Mouse (Mus musculus) large intestine, adult 2 months (tissue): ENCODE results near the gene Tbcd. TPM values are rescaled to one million over a fixed set of nuclear protein-coding genes. Genes with fewer than 3 reads are reported as not detected.

ENCODE experiments used
- DNase-seq: peaks from one replicate; pipeline ENCODE4 v3.0.0-alpha.2; 2012; ENCODE audit warnings: low read depth, low spot score
- WGBS: fragments of 180-500 bp; shearing (Covaris S2); methylation state at CpG from one replicate; pipeline ENCODE4 v1.1.7; 2018; 5-methylcytosine and 5-hydroxymethylcytosine counted together
- polyA plus RNA-seq: library from polyadenylated mRNA; depleted of rRNA; stranded (reverse); fragments of >200 nt; gene quantifications from 2 replicates; pipeline ENCODE4 v1.2.3, GENCODE M21; 2012

The Tbcd gene
- polyA plus RNA-seq, 1 experiment, result 56.3 TPM

GRCm38 (mm10) chr11:121522156-121522762, 70.5 kb downstream of the Tbcd start:
- 87% methylated on average over 4 of the region's 4 CpGs for WGBS
- DNase-seq, result no peak

GRCm38 (mm10) chr11:121524191-121524590, 72.4 kb downstream of the Tbcd start:
- WGBS, result 78% methylated on average over 7 of the region's 7 CpGs
- no peak for DNase-seq

- DNase-seq, result no peak
- 93% methylated on average over 3 of the region's 3 CpGs for whole genome bisulfite sequencing
Observed at GRCm38 (mm10) chr11:121529747-121530146, 78.0 kb downstream of the Tbcd start.

GRCm38 (mm10) chr11:121536528-121536927, 84.8 kb downstream of the Tbcd start:
- WGBS, result 48% methylated on average over 3 of the region's 3 CpGs
- DNase-seq, result no peak

GRCm38 (mm10) chr11:121542471-121542870, 90.7 kb downstream of the Tbcd start:
- 90% methylated on average over 4 of the region's 4 CpGs for WGBS
- DNase-seq, result no peak

- WGBS, result 34% methylated on average over 5 of the region's 5 CpGs
- no peak for DNase-seq
Observed at GRCm38 (mm10) chr11:121543287-121543856, 91.6 kb downstream of the Tbcd start.

- 39% methylated on average over 9 of the region's 9 CpGs for WGBS
- no peak for DNase-seq
Observed at GRCm38 (mm10) chr11:121543922-121544321, 92.2 kb downstream of the Tbcd start.

GRCm38 (mm10) chr11:121544755-121545397, 93.1 kb downstream of the Tbcd start:
- 24% methylated on average over 7 of the region's 7 CpGs for WGBS
- no peak for DNase-seq

GRCm38 (mm10) chr11:121545398-121546034, 93.8 kb downstream of the Tbcd start:
- DNase-seq, result no peak
- 51% methylated on average over 3 of the region's 3 CpGs for WGBS

GRCm38 (mm10) chr11:121547234-121547633, 95.5 kb downstream of the Tbcd start:
- no peak for DNase-seq
- WGBS, result 23% methylated on average over 5 of the region's 5 CpGs

GRCm38 (mm10) chr11:121547925-121548324, 96.2 kb downstream of the Tbcd start:
- DNase-seq, result no peak
- WGBS, result 85% methylated on average over 4 of the region's 4 CpGs

GRCm38 (mm10) chr11:121548996-121549842, 97.5 kb downstream of the Tbcd start:
- WGBS, result 54% methylated on average over 12 of the region's 12 CpGs
- DNase-seq, result no peak

- no peak for DNase-seq
- WGBS, result 29% methylated on average over 17 of the region's 17 CpGs
Observed at GRCm38 (mm10) chr11:121549843-121550647, 98.3 kb downstream of the Tbcd start.

- WGBS, result 21% methylated on average over 5 of the region's 5 CpGs
- no peak for DNase-seq
Observed at GRCm38 (mm10) chr11:121551206-121551799, 99.6 kb downstream of the Tbcd start.

GRCm38 (mm10) chr11:121552167-121552566, 100.4 kb downstream of the Tbcd start:
- DNase-seq, result no peak
- 57% methylated on average over 4 of the region's 4 CpGs for WGBS

- 83% methylated on average over 7 of the region's 7 CpGs for WGBS
- DNase-seq, result no peak
Observed at GRCm38 (mm10) chr11:121552846-121553457, 101.2 kb downstream of the Tbcd start.

- no peak for DNase-seq
- WGBS, result 94% methylated on average over 3 of the region's 3 CpGs
Observed at GRCm38 (mm10) chr11:121553458-121553857, 101.7 kb downstream of the Tbcd start.

GRCm38 (mm10) chr11:121556727-121557126, 105.0 kb downstream of the Tbcd start:
- WGBS, result 13% methylated on average over 1 of the region's 1 CpGs

More at GRCm38 (mm10) chr11:121556727-121557126, 105.0 kb downstream of the Tbcd start:
- no peak for DNase-seq
